Mouse (Mus musculus) kidney, postnatal 10 days (tissue): ENCODE results near the gene Lcmt1.

Experiments used
- DNase-seq: peaks from one replicate; pipeline ENCODE4 v3.0.0; 2021; ENCODE audit warnings: mixed read lengths

The Lcmt1 gene

DNA sequence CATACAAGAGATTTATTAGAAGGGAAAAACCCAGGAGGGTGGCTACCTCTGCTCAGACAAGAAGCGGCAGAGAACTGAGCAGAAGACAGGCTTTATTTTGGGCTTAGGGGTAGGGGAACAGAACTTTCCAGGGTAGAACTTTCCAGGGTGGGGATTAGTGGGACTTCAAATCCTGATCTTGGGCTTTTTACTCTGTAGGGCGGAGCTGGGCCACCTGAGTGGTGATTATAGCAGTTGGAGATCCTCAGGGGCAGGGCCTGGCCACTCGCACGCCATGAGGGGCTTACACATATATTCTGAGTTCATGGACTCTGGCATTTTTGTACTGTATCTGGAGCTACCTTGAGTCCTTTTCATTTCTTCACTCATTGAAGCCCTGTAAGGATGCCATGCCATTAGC lies 91.7 kb downstream of the Lcmt1 start:
- DNase-seq, result no peak

- peak; percentile 72 for DNase-seq
Measured at GRCm38 (mm10) chr7:123462070-123462501, 92.5 kb downstream of the Lcmt1 start, which contains the start of gene Aqp8. Aqp8 (plus strand) TSS chr7:123462291.

GRCm38 (mm10) chr7:123463569-123463968 lies 94.0 kb downstream of the Lcmt1 start:
- no peak for DNase-seq

GRCm38 (mm10) chr7:123465692-123466387 lies 96.3 kb downstream of the Lcmt1 start:
- peak; percentile 88 for DNase-seq

DNA sequence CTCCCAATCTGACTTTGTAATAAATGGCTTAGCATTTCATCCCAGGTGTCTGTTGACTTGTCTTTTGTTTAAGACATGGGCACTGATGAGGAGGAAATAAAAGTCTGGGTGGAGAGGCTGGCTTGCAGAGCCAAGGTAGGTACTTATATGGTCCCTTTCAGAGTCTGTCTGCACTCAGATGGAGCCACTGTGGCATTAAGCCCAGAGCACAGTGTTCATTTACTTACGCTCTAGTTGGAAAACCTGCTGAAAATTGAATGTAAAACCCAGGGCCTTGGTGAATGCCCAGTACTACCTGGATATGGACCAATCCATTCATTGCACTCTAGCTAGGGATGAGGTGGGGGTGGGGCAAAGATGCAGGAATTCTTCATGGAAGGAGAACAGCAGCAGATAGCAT lies 98.4 kb downstream of the Lcmt1 start:
- no peak for DNase-seq
